Mouse (Mus musculus): ENCODE data around the gene Sntn. TPM values are rescaled to one million over a fixed set of nuclear protein-coding genes. Genes with fewer than 3 reads are reported as not detected.

Gene Sntn
- polyA plus RNA-seq (2015; fragmentation: Nextera tagmentation; extraction: Ambion mirVana) = 0.55 and 0.67 TPM in 2 replicates

DNA sequence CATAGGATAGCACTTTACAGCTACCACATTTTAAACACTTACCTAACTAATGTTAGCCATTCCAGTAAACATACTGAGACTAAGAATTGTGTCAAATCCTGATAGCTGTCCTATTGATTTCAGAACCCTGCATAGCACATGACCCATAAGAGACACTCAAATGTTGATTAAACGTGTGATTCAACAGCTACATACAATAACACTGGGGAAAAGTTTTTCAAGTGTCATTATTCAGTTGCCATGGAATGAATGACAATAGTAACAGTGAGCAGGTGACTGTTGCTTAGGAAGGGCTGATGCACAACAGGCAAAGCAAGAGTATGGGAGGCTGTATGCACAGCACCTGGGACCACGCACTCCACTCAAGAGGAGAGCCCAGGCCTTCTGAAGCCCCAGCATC, at the start of gene Sntn:
Sntn (plus strand) TSS at position 301 of the 400 bp plus-strand sequence.
- DNase-seq (ENCODE audit: low spot score) = no peak

DNA sequence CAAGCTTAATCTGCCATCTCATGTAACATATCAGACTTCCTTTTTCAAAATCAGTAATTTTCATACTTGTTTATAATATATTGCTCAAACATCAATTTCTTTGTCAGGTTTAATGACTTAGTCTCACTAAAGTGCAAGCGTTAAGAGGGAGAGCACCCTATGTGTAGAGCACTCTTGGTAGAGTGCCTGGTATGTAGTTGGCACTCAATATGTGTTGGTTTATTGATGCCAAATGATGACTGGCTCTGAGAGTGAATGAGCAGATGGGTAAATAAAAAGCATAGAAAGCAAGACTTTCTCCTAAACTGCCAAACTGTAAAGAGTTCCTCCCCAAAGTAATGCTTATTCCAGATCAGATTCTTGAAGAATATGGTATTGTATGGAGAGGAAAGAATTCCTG, 20.8 kb upstream of the Sntn start:
- DNase-seq (ENCODE audit: low spot score) = no peak

DNA sequence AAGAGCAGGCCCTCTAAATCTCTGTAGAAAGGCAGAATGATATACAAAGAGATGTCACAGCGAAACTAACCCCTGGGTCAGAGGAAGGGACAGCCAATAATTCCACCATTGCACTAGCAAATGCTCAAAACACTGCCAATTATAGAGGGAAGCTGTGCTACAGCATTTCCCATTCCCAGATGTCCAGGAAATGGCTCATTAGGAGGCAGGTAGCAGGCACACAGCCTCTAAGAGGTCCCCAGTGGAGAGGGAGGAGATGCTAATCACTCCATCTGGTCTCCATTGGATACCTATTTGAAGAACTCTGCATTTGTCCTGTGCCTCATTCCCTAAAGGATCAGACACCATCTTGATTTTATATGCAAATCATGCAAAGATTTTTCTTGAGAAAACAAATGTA, 19.6 kb upstream of the Sntn start:
- no peak for DNase-seq (ENCODE audit: low spot score)

DNA sequence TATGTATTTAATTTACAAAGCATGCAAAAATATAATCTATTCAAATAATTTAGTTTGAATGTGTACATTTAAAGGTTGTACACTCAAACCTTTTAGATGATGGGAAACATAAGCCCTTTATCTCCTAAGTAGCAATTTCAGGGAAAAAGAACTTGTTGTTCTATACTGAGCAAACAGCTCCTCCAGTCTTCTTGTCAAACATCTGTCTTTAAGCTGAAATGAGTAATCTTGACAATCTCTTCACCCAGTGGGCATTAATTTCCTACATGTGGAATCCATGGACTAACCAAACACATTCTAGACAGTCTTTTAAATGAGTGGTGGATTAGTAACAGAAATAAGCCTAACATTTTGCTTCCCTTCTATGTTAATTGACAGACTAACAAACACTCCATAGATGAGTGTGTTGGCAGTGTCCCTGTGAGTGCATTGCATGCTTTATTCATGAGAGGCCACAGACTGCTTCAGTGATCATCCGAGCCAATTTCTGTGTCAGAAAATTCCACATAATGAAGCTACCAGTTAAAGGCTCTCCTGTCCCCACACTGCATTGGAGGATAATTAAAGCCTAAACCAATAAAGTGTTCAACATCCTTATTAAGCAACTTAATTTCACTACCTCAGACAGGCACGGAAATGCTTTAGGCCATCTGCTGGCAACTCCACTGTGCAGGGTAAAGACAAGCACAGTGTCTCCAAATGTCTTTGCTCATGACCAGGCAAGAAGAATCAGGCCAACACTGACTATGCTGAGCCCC, 19.0 kb upstream of the Sntn start:
- no peak for DNase-seq (ENCODE audit: low spot score)

GRCm38 (mm10) chr14:13686716-13687115, 16.0 kb downstream of the Sntn start:
- no peak for DNase-seq (ENCODE audit: low spot score)

DNA sequence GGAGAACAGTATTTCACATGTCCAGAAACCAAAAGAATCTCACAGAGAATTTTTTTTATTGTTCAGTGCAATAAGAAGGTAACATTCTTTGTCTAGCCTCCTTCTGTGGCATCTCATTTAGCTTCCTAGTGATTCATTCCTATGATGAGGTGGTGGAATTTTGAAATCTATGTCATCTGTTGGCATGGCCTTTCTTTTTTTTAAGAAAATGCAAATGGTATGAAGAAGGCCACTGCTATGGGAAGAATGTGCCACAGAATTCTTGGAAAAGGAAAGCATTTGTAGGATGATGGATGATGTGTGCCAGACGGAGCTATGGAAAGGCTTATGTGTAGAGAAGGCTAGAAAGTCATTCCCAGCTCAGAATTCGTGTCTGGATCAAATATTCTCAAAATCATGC, 19.8 kb downstream of the Sntn start:
- no peak for DNase-seq (ENCODE audit: low spot score)

DNA sequence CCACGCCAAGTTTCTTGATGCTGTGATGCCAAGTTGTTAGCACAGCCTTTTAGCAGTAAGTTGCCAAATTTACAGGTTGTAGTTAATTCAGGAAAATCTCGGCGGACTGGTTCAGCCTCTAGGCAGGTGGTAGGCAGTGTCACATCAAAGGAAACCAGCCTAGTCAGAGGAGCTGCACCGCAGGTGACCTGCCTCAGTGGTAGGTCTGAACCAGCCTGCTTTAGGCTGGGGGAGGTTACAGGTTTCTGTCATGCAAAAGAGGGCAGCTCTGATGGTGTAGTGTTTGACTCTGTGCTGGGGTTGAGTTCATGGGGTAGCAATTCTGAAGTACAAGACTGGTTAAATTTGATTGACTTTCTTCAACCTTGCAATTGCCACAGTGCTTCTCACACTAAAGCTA, 61.6 kb downstream of the Sntn start:
- DNase-seq (ENCODE audit: low spot score) = no peak

Other genes with a start within 250 kb of the Sntn start
- gene Gm281, start 243.6 kb downstream of the Sntn start, polyA plus RNA-seq (2015; fragmentation: Nextera tagmentation; extraction: Ambion mirVana) = 0.05 TPM in 1 of 2 replicates, not detected in the other